Mouse (Mus musculus) liver, postnatal 0 days (tissue): ENCODE data around the gene Klhl11. TPM values are rescaled to one million over a fixed set of nuclear protein-coding genes. Genes with fewer than 3 reads are reported as not detected.
A peak's percentile ranks its signal among the peaks of the same experiment; 100 is the strongest.

Experiments used
- ATAC-seq: fragments of 200-750 bp; cut with Nextera tagmentation; 2 replicates; pipeline ENCODE4 v1.8.0; 2017; ENCODE audit warnings: mild to moderate bottlenecking, moderate library complexity
- DNase-seq: peaks from one replicate; pipeline ENCODE4 v3.0.0-alpha.2; 2016
- H3K27ac ChIP-seq: fragments of 300-500 bp; sonication (generic); 2 replicates; pipeline ENCODE4 v1.5.1; 2014; ENCODE audit warnings: antibody characterized with exemption, moderate library complexity, mild to moderate bottlenecking, low read depth
- H3K27me3 ChIP-seq: fragments of 300-500 bp; sonication (generic); 2 replicates; pipeline ENCODE4 v1.6.1; 2014; ENCODE audit warnings: low read length, control low read depth, mixed read lengths; ENCODE audit not compliant: insufficient read depth
- H3K36me3 ChIP-seq: fragments of 300-500 bp; sonication (generic); replicated peaks from 2 replicates; pipeline ENCODE4 v1.6.1; 2014; ENCODE audit warnings: mild to moderate bottlenecking, control low read depth, low read length, moderate library complexity, mixed read lengths; ENCODE audit not compliant: insufficient read depth
- H3K4me1 ChIP-seq: fragments of 300-500 bp; sonication (generic); 2 replicates; pipeline ENCODE4 v1.6.1; 2014; ENCODE audit warnings: antibody characterized with exemption, mild to moderate bottlenecking, control low read depth; ENCODE audit not compliant: insufficient read depth
- H3K4me2 ChIP-seq: fragments of 300-500 bp; sonication (generic); 2 replicates; pipeline ENCODE4 v1.6.1; 2014; ENCODE audit warnings: low read depth, mild to moderate bottlenecking, low read length, moderate library complexity, mixed read lengths
- H3K4me3 ChIP-seq: fragments of 300-500 bp; sonication (generic); 2 replicates; pipeline ENCODE4 v1.5.1; 2014; ENCODE audit warnings: low read depth, low read length
- H3K9ac ChIP-seq: fragments of 300-500 bp; sonication (generic); replicated peaks from 2 replicates; pipeline ENCODE4 v1.6.1; 2014; ENCODE audit warnings: mild to moderate bottlenecking, moderate library complexity
- H3K9me3 ChIP-seq: fragments of 300-500 bp; sonication (generic); 2 replicates; pipeline ENCODE4 v1.6.1; 2016; ENCODE audit warnings: mild to moderate bottlenecking, control low read depth, low read length, mixed read lengths
- CTCF ChIP-seq: sonication (generic); IDR thresholded peaks from 2 replicates; pipeline ENCODE4 v1.5.1; 2016; ENCODE audit warnings: antibody characterized with exemption, low read depth
- EP300 ChIP-seq: IDR thresholded peaks from 2 replicates; pipeline ENCODE4 v1.6.1; 2016; ENCODE audit warnings: antibody characterized with exemption, low read depth, mild to moderate bottlenecking
- WGBS: fragments of 180-500 bp; shearing (Covaris S2); extraction: QIAGEN DNeasy Blood & Tissue Kit; methylation state at CpG from one replicate; pipeline ENCODE4 v1.1.7; 2014; ENCODE audit not compliant: insufficient replicate concordance; 5-methylcytosine and 5-hydroxymethylcytosine counted together
- polyA plus RNA-seq: library from polyadenylated mRNA; unstranded; fragments of >200 nt; fragmentation: Nextera tagmentation; extraction: Ambion mirVana; gene quantifications from 2 replicates; pipeline ENCODE4 v1.2.1, GENCODE M21; 2015

The Klhl11 gene
- polyA plus RNA-seq, 1 experiment from 2014 or later = 0.88 TPM

DNA sequence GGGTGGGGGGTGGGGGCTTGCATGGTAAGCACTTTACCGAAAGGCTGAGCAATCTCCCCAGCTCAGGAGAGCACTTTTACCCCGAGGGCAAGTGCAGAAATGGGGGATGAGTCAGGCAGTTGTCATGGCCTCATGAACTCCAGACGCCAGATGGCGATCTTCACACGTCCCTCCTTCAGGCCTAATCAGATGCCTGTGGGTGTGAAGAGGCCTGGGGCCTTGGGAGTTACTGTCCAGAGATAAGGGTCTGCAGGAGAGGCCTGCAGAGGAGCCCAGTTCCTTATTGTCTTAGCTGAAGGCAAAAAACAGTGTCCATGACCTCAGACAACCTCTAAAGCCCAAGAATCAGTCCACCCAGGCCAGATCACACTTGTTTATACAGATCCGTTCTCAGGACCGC lies 46.7 kb downstream of the Klhl11 start:
- Histone ChIP-seq H3K4me3 (no peak overlapping the region), H3K4me1 (no peaks in the 10 kb centered on the region), H3K27me3 (no peaks in the 10 kb centered on the region), H3K4me2 (no peak overlapping the region), H3K9me3 (no peaks in the 10 kb centered on the region), H3K36me3 (no peaks in the 10 kb centered on the region), H3K27ac (no peak overlapping the region), H3K9ac (no peak overlapping the region)
- 38% methylated on average over 7 of the region's 7 CpGs for WGBS
- DNase-seq (peak; percentile 58), ATAC-seq (peak; percentile 41; the same call in 1 of the 2 replicates)
- TF ChIP-seq CTCF = peak; percentile 77
- no peak for TF ChIP-seq EP300

DNA sequence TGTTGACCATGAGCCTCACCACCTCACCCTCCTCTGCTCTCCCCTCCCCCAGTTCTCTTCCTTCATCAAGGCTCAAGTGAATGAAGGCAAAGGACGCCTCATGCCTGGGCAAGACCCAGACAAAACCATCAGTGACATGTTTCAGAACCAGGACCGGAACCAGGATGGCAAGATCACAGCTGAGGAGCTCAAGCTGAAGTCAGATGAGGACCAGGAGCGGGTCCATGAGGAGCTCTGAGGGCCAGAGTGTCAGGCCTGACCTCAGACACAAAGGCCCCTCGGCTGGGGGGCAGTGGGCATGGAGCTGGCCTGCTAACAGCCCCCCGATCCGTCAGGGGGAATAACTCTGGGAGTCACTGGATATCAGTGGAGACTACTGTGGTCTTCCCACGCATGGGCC lies 48.7 kb downstream of the Klhl11 start:
- no peak for ATAC-seq
- 82% methylated on average over 7 of the region's 7 CpGs for WGBS

DNA sequence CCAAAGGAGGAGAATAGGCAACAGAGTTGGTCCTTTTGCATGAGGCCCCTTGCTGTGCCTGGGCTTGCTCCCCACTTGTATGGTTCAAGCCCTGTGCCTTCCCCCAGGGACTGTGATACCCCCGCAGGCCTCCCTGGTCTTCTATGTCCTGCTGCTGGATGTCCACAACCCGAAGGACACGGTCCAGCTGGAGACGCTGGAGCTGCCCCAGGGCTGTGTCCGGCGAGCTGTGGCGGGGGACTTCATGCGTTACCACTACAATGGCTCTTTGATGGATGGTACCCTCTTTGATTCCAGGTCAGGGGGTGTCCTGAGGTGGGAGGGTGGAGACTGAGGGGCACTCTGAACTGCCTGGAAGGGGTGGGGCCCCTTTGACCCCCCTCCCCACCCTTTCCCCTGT lies 51.0 kb downstream of the Klhl11 start:
- H3K4me3 ChIP-seq = no peak overlapping the region
- H3K27me3 ChIP-seq = no peaks in the 10 kb centered on the region
- H3K36me3 ChIP-seq = no peaks in the 10 kb centered on the region
- TF ChIP-seq CTCF = no peak
- no peak for TF ChIP-seq EP300
- no peak overlapping the region for H3K27ac ChIP-seq
- ATAC-seq (no peak), DNase-seq (no peak)
- 80% methylated on average over 8 of the region's 8 CpGs for WGBS
- no peaks in the 10 kb centered on the region for H3K9me3 ChIP-seq
- H3K4me1 ChIP-seq = no peaks in the 10 kb centered on the region
- no peak overlapping the region for H3K4me2 ChIP-seq
- no peak overlapping the region for H3K9ac ChIP-seq

More for the DNA sequence above, 48.7 kb downstream of the Klhl11 start:
- no peak overlapping the region for H3K4me2 ChIP-seq
- no peak overlapping the region for H3K9ac ChIP-seq
- DNase-seq = no peak
- no peak overlapping the region for H3K27ac ChIP-seq
- no peaks in the 10 kb centered on the region for H3K36me3 ChIP-seq
- no peak overlapping the region for H3K4me3 ChIP-seq
- H3K4me1 ChIP-seq = no peaks in the 10 kb centered on the region
- H3K27me3 ChIP-seq = no peaks in the 10 kb centered on the region
- no peak for TF ChIP-seq CTCF
- TF ChIP-seq EP300 = no peak
- no peaks in the 10 kb centered on the region for H3K9me3 ChIP-seq

DNA sequence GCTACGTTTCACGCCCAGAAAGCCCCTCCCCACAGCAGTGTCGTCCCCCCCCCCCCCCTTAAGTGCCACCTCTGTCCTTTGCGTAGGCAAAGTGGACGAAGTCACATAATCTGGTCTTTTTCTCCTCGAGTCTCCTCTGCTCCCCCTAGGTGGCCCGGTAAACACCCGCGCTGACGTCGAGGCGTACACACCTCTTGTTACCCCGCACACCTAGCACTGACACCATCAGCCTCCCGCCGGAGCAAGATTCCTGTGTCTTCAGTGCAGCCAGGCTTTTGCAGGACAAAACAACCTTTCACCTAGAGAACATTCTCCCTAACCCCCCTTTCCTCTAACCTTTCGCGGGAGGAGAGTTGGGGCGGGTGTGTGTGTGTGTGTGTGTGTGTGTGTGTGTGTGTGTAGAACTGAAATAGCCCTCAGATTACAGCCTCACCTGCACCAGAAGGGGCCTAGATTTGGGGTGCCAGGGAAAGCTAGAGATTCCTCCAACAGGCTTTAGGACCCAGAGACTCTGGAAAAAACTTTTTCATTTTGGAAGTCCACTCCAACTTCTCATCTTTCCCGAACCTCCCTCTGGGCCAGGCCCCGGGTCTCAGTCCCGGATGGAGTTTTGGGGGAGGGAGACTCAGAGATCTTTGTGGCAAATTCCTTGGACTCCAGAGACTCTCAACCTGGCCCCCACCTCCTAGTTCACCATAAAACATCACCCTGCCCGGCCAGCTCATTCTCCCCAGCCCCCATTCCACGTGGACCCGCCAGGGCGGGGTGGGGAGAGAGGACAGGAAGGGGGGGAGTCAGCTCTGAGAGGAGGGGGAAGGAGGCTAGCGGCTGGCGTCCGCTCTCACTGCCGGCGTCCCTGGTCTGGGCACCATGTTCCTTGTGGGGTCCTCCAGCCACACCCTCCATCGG lies 57.4 kb downstream of the Klhl11 start, which contains the start of gene Fkbp10:
Gene Fkbp10 (plus strand): TSS at position 784 of the 909 bp plus-strand sequence.
- 4% methylated on average over 30 of the region's 31 CpGs for WGBS
- peaks cover 34% of the 10 kb centered on the region for H3K27me3 ChIP-seq
- DNase-seq (peak; percentile 45), ATAC-seq (peak; percentile 43; the same call in 1 of the 2 replicates)
- peak within 1 kb of the TSS; percentile 46 for H3K4me3 ChIP-seq
- peak within 1 kb of the TSS; percentile 82 for H3K4me2 ChIP-seq
- H3K9me3 ChIP-seq = no peaks in the 10 kb centered on the region
- peak within 1 kb of the TSS; percentile 66 for H3K9ac ChIP-seq
- no peaks in the 10 kb centered on the region for H3K36me3 ChIP-seq
- H3K4me1 ChIP-seq = no peaks in the 10 kb centered on the region
- peak within 1 kb of the TSS; percentile 39; the same call in 1 of the 2 replicates for H3K27ac ChIP-seq
- no peak for TF ChIP-seq CTCF
- TF ChIP-seq EP300 = no peak

DNA sequence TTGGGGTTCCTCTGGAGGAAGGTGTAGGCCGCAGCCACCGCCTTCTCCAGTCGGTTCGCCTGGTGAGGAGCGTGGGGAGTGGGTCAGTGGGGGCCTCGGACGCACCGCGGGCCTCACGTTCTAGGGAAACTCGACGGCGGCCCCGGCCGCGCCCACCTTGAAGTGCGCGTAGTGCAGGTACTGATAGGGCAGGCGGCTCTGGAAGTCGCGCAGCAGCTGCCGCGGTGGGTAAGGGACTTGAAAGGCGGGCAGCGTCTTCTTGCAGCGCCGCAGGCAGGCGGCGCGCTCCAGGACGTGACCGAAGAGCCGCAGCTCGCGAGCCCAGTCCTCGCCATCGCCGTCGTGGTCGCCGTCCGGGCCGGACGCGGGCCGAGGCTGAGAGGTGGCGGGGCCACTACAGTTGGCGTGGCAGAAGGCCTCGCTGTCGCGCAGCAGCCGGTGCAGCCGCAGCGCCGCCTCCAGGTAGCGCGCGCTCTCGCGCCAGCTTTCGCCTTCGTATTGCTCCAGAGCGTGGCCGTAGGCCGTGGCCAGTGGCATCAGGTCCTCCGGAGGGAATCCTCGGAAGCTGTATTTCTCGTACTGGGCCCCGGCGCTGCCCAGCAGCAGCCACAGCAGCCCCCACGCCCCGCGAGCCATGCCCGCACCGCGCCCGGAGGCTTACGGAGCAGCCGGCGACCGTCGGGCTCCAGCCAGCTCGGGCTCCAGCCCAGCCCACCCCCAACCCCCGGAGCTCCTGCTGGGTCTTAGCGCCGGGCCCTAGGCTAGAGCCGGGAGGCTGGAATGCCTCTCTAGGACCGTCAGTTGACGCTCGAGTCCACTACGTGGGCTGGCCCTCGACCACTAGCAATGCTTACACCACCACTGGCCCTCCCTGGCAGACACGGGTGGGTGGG lies 58.3 kb downstream of the Klhl11 start, which contains the start of gene P3h4:
Gene P3h4 (minus strand): TSS at position 816 of the 893 bp plus-strand sequence.
- Histone ChIP-seq H3K27me3 (peaks cover 34% of the 10 kb centered on the region), H3K27ac (peak within 1 kb of the TSS; percentile 39; the same call in 1 of the 2 replicates), H3K36me3 (no peaks in the 10 kb centered on the region)

More for the DNA sequence above, 58.3 kb downstream of the Klhl11 start, which contains the start of gene P3h4:
- TF ChIP-seq EP300 = no peak
- TF ChIP-seq CTCF = peak; percentile 70
- H3K4me3 ChIP-seq = peak within 1 kb of the TSS; percentile 46
- peak within 1 kb of the TSS; percentile 66 for H3K9ac ChIP-seq
- WGBS = 3% methylated on average over 81 of the region's 93 CpGs
- H3K4me1 ChIP-seq = no peaks in the 10 kb centered on the region
- H3K9me3 ChIP-seq = no peaks in the 10 kb centered on the region
- DNase-seq = peak; percentile 78
- peak; percentile 90 for ATAC-seq
- H3K4me2 ChIP-seq = peak within 1 kb of the TSS; percentile 82
